Mouse (Mus musculus): ENCODE results near the gene Ext2. TPM values are rescaled to one million over a fixed set of nuclear protein-coding genes. Genes with fewer than 3 reads are reported as not detected.

Ext2 gene
- polyA plus RNA-seq, 1 experiment from 2014 or later, result 64.2 TPM

- H3K27me3 ChIP-seq, result no peaks in the 10 kb centered on the region
- ATAC-seq (replicated peaks), result no peak
- H3K9ac ChIP-seq (replicated peaks), result no peak overlapping the region
- no peaks in the 10 kb centered on the region for H3K9me3 ChIP-seq
- WGBS, result 85% methylated on average over 9 of the region's 9 CpGs
- H3K36me3 ChIP-seq, result no peaks in the 10 kb centered on the region
- H3K27ac ChIP-seq (replicated peaks), result no peak overlapping the region
- peaks cover 19% of the 10 kb centered on the region for H3K4me1 ChIP-seq
- no peak overlapping the region for H3K4me3 ChIP-seq
- H3K4me2 ChIP-seq (replicated peaks), result no peak overlapping the region
These were observed 76.6 kb downstream of the Ext2 start for GRCm38 (mm10) chr2:93745741-93746140.

GRCm38 (mm10) chr2:93744346-93745229 is 77.8 kb downstream of the Ext2 start:
- peaks cover 22% of the 10 kb centered on the region for H3K4me1 ChIP-seq
- 15% methylated on average over 11 of the region's 11 CpGs for WGBS

GRCm38 (mm10) chr2:93741700-93742099 is 80.7 kb downstream of the Ext2 start:
- ATAC-seq (replicated peaks), result no peak
- Histone ChIP-seq H3K36me3 (0 out of 2 replicates have a peak, but pooled peaks cover 4% of the 10 kb centered on the region), H3K4me1 (peaks cover 22% of the 10 kb centered on the region), H3K4me2 (replicated peaks) (no peak overlapping the region), H3K9me3 (no peaks in the 10 kb centered on the region), H3K27ac (replicated peaks) (no peak overlapping the region), H3K4me3 (no peak overlapping the region), H3K27me3 (no peaks in the 10 kb centered on the region), H3K9ac (replicated peaks) (no peak overlapping the region)
- WGBS, result 87% methylated on average over 7 of the region's 7 CpGs

More at GRCm38 (mm10) chr2:93744346-93745229, 77.8 kb downstream of the Ext2 start:
- Histone ChIP-seq H3K9me3 (no peaks in the 10 kb centered on the region), H3K9ac (replicated peaks) (no peak overlapping the region), H3K36me3 (no peaks in the 10 kb centered on the region), H3K4me2 (replicated peaks) (no peak overlapping the region), H3K27ac (replicated peaks) (peak overlapping the region; percentile 53), H3K27me3 (no peaks in the 10 kb centered on the region), H3K4me3 (no peak overlapping the region)
- peak; percentile 80 for ATAC-seq (replicated peaks)

DNA sequence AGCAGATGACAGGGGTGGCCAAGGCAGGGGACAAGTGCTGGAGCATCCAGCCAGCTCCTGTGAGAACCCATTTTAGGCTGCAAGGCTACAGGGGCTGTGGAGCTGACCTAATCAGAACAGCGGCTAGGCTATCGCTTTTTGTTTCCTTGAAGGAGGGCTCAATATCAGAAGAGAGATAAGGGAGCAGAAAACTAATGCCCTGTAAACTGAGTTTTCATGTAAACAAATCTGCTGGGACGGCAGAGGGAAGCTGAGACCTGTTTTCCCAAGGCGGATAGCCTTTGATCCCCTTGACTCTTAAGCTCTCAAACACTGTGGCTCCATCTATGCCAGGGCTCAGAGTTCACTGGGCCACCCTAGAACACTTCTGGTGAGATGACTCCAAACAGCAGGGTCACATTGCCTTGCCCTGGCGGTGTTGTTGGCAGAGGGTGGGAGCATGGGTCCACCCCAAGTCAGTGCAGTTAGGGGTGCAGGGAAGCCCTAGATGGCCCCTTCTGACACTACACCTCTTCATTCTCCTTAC is 83.3 kb downstream of the Ext2 start:
- H3K4me2 ChIP-seq (replicated peaks), result no peak overlapping the region
- no peak overlapping the region for H3K4me3 ChIP-seq

DNA sequence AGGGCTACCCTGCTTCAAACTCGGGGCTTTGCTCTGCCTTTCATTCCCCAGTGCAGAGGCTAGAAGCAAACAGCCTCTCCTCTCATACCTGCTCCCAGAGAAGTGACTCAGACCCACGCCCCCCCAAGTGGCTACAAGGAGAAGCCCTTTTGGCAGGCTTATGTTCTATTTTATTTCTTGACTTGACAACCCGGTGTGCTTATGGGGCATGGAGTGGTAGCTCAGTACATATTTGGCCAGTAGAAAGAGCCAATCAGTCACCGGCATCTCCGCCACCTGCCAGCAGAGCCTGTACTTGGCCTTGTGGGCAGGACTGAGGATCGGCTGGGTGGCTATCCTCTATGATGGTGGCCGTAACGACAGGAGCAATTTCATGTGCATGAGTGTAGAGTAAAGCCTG is 85.2 kb downstream of the Ext2 start:
- Histone ChIP-seq H3K4me1 (peaks cover 3% of the 10 kb centered on the region; the same call in 1 of the 2 replicates), H3K27ac (replicated peaks) (no peak overlapping the region), H3K36me3 (0 out of 2 replicates have a peak, but pooled peaks cover 4% of the 10 kb centered on the region), H3K4me3 (no peak overlapping the region), H3K27me3 (no peaks in the 10 kb centered on the region), H3K9ac (replicated peaks) (no peak overlapping the region), H3K9me3 (no peaks in the 10 kb centered on the region), H3K4me2 (replicated peaks) (no peak overlapping the region)
- WGBS, result 93% methylated on average over 8 of the region's 8 CpGs
- ATAC-seq (replicated peaks), result no peak

More for the DNA sequence above, 83.3 kb downstream of the Ext2 start:
- Histone ChIP-seq H3K9me3 (no peaks in the 10 kb centered on the region), H3K9ac (replicated peaks) (no peak overlapping the region), H3K4me1 (peaks cover 8% of the 10 kb centered on the region), H3K27me3 (no peaks in the 10 kb centered on the region), H3K27ac (replicated peaks) (no peak overlapping the region), H3K36me3 (0 out of 2 replicates have a peak, but pooled peaks cover 4% of the 10 kb centered on the region)
- WGBS, result 86% methylated on average over 5 of the region's 5 CpGs
- no peak for ATAC-seq (replicated peaks)

GRCm38 (mm10) chr2:93732658-93733057 is 89.7 kb downstream of the Ext2 start:
- H3K4me2 ChIP-seq (replicated peaks), result no peak overlapping the region
- H3K27me3 ChIP-seq, result no peaks in the 10 kb centered on the region
- ATAC-seq (replicated peaks), result no peak
- no peaks in the 10 kb centered on the region for H3K9me3 ChIP-seq
- H3K36me3 ChIP-seq, result peaks cover 7% of the 10 kb centered on the region
- no peak overlapping the region for H3K27ac ChIP-seq (replicated peaks)
- H3K4me3 ChIP-seq, result no peak overlapping the region
- no peak overlapping the region for H3K9ac ChIP-seq (replicated peaks)
- WGBS, result 91% methylated on average over 7 of the region's 7 CpGs
- no peaks in the 10 kb centered on the region for H3K4me1 ChIP-seq

GRCm38 (mm10) chr2:93729585-93729984 is 92.8 kb downstream of the Ext2 start:
- WGBS, result 84% methylated on average over 11 of the region's 11 CpGs
- H3K9me3 ChIP-seq, result no peaks in the 10 kb centered on the region
- H3K36me3 ChIP-seq, result peaks cover 11% of the 10 kb centered on the region
- H3K4me1 ChIP-seq, result no peaks in the 10 kb centered on the region
- H3K27ac ChIP-seq (replicated peaks), result no peak overlapping the region
- H3K9ac ChIP-seq (replicated peaks), result no peak overlapping the region
- H3K4me2 ChIP-seq (replicated peaks), result no peak overlapping the region
- no peak for ATAC-seq (replicated peaks)
- H3K4me3 ChIP-seq, result no peak overlapping the region
- no peaks in the 10 kb centered on the region for H3K27me3 ChIP-seq

- 96% methylated on average over 2 of the region's 2 CpGs for WGBS
- H3K27me3 ChIP-seq, result no peaks in the 10 kb centered on the region
- no peaks in the 10 kb centered on the region for H3K4me1 ChIP-seq
- H3K36me3 ChIP-seq, result peaks cover 4% of the 10 kb centered on the region
- H3K9me3 ChIP-seq, result no peaks in the 10 kb centered on the region
- H3K27ac ChIP-seq (replicated peaks), result no peak overlapping the region
- no peak for ATAC-seq (replicated peaks)
- H3K9ac ChIP-seq (replicated peaks), result no peak overlapping the region
- H3K4me2 ChIP-seq (replicated peaks), result no peak overlapping the region
- H3K4me3 ChIP-seq, result no peak overlapping the region
These were observed 99.1 kb downstream of the Ext2 start for GRCm38 (mm10) chr2:93723138-93723744.

DNA sequence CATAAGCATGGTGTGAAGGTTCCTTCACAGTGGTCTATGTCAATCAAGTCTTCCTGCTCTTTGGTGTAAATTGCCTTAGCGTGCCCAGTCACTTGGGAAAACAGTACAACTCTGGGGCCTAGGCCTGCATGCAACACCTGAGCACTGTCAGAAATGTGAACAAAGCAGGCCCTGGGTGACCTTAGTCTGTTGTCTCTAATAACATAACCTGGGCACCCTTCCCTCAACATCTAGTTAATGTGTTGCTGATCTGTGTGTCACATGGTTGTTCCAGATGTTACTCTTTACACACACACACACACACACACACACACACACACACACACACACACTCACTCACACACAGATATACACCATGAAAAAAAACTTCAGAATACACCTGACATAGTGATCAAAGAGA is 101.4 kb downstream of the Ext2 start:
- H3K4me1 ChIP-seq, result no peaks in the 10 kb centered on the region
- no peak overlapping the region for H3K4me3 ChIP-seq
- no peak overlapping the region for H3K9ac ChIP-seq (replicated peaks)
- no peak overlapping the region for H3K4me2 ChIP-seq (replicated peaks)
- no peaks in the 10 kb centered on the region for H3K27me3 ChIP-seq
- H3K27ac ChIP-seq (replicated peaks), result no peak overlapping the region
- no peaks in the 10 kb centered on the region for H3K9me3 ChIP-seq
- no peak for ATAC-seq (replicated peaks)
- peaks cover 4% of the 10 kb centered on the region; the same call in 1 of the 2 replicates for H3K36me3 ChIP-seq
- WGBS, result 97% methylated on average over 1 of the region's 1 CpGs

- Histone ChIP-seq H3K27me3 (no peaks in the 10 kb centered on the region), H3K9ac (replicated peaks) (no peak overlapping the region), H3K36me3 (peaks cover 1% of the 10 kb centered on the region; the same call in 1 of the 2 replicates), H3K4me1 (no peaks in the 10 kb centered on the region), H3K9me3 (no peaks in the 10 kb centered on the region), H3K4me2 (replicated peaks) (no peak overlapping the region), H3K27ac (replicated peaks) (no peak overlapping the region), H3K4me3 (no peak overlapping the region)
- 76% methylated on average over 9 of the region's 9 CpGs for WGBS
- ATAC-seq (replicated peaks), result no peak
These were observed 102.3 kb downstream of the Ext2 start for GRCm38 (mm10) chr2:93719792-93720675.

DNA sequence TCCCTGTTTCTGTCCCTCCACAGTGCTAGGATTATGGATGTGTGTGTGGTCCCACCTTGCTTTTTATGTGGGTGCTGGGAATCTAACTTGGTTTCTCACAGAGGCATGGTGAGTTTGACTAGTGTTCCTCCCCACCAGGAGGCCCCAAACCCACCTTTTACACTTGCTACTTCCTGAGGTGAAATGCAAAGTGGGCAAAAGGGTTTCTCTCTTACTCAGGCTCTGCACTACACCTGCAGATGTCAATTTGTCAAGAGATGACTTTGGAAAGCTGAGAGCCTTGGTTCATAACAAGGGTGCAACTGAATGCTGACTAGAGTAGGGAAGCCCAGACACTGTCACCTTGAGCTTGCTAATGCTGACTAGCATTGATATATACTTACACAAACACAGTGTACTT is 109.1 kb downstream of the Ext2 start:
- Histone ChIP-seq H3K27me3 (no peaks in the 10 kb centered on the region), H3K4me1 (no peaks in the 10 kb centered on the region), H3K9ac (replicated peaks) (no peak overlapping the region), H3K9me3 (no peaks in the 10 kb centered on the region), H3K36me3 (no peaks in the 10 kb centered on the region), H3K27ac (replicated peaks) (no peak overlapping the region), H3K4me2 (replicated peaks) (no peak overlapping the region), H3K4me3 (no peak overlapping the region)
- ATAC-seq (replicated peaks), result no peak

Measured in forebrain, embryonic 15.5 days (tissue).